ENCODE assay signal across 8 mouse cellular contexts in genomic region chr8:83740586-83740975, GRCm38 (mm10). TPM values are rescaled to one million over a fixed set of nuclear protein-coding genes. Genes with fewer than 3 reads are reported as not detected.
DNase-seq lines count a peak whose midpoint lies in the region; ATAC-seq and TF ChIP-seq lines count a peak whose summit lies in the region.

No protein-coding gene starts in this region.

- DNase-seq in layer of hippocampus, adult 2 months (ENCODE audit: low spot score in 2 of 2), result no peak
- DNase-seq in layer of hippocampus, postnatal 25 days (ENCODE audit: extremely low spot score in 1 of 2, low spot score in 1 of 2), result no peak
- no peak for DNase-seq in intestine, embryonic 14.5 days (ENCODE audit: low spot score)
- DNase-seq in midbrain, postnatal 0 days (ENCODE audit: low spot score), result no peak
- no peak for DNase-seq in right cerebral cortex, adult 18-20 months
- DNase-seq in ovary, postnatal 36 days (ENCODE audit: low spot score), result no peak

- peak overlapping the region; percentile 56 for H3K4me2 ChIP-seq in intestine, embryonic 14.5 days (ENCODE audit: low read length)
- H3K4me2 ChIP-seq in midbrain, postnatal 0 days (ENCODE audit: low read depth, low read length, poor library complexity, severe bottlenecking), result peak overlapping the region; percentile 93

- WGBS in intestine, embryonic 14.5 days, result 18% methylated on average over 3 of the region's 3 CpGs
- 17% methylated on average over 3 of the region's 3 CpGs for WGBS in midbrain, postnatal 0 days

- no peaks in the 10 kb centered on the region for H3K27me3 ChIP-seq in intestine, embryonic 14.5 days (replicated peaks; ENCODE audit: control insufficient read depth, insufficient read depth, low read length)
- peaks cover 20% of the 10 kb centered on the region for H3K27me3 ChIP-seq in midbrain, postnatal 0 days (ENCODE audit: insufficient read depth, low read length)

- H3K9me3 ChIP-seq in intestine, embryonic 14.5 days (ENCODE audit: control insufficient read depth, low read length), result no peaks in the 10 kb centered on the region
- H3K9me3 ChIP-seq in midbrain, postnatal 0 days (ENCODE audit: low read length), result no peaks in the 10 kb centered on the region

- no peaks in the 10 kb centered on the region for H3K4me1 ChIP-seq in cortical plate, adult 2 months (ENCODE audit: control insufficient read depth, insufficient read depth, low read length)
- H3K4me1 ChIP-seq in intestine, embryonic 14.5 days (replicated peaks; ENCODE audit: control insufficient read depth, insufficient read depth, low read length), result peaks cover 34% of the 10 kb centered on the region
- no peaks in the 10 kb centered on the region for H3K4me1 ChIP-seq in midbrain, postnatal 0 days (ENCODE audit: insufficient read depth, low read length)

- ATAC-seq in intestine, embryonic 14.5 days (replicated peaks; ENCODE audit: low FRiP score, low TSS enrichment, low read depth), result no peak
- no peak for ATAC-seq in midbrain, postnatal 0 days (ENCODE audit: low FRiP score)
- ATAC-seq in cerebellum, adult (ENCODE audit: insufficient number of reproducible peaks, low FRiP score, low TSS enrichment), result no peak

- peak overlapping the region; percentile 60 for H3K4me3 ChIP-seq in layer of hippocampus, adult 2 months
- H3K4me3 ChIP-seq in cortical plate, adult 2 months (ENCODE audit: insufficient read depth, low read length), result peak overlapping the region; percentile 31; the same call in 1 of the 2 replicates
- H3K4me3 ChIP-seq in intestine, embryonic 14.5 days (ENCODE audit: low read depth, low read length), result peak overlapping the region; percentile 38
- H3K4me3 ChIP-seq in midbrain, postnatal 0 days (ENCODE audit: low read depth, low read length), result peak overlapping the region; percentile 43

- no peaks in the 10 kb centered on the region for H3K36me3 ChIP-seq in intestine, embryonic 14.5 days (ENCODE audit: control insufficient read depth, insufficient read depth, low read length)
- H3K36me3 ChIP-seq in midbrain, postnatal 0 days (ENCODE audit: insufficient read depth, low read length), result no peaks in the 10 kb centered on the region

- TF ChIP-seq POLR2A in cortical plate, adult 2 months (IDR thresholded peaks at IDR 0.05; ENCODE audit: extremely low read depth, insufficient read depth, low read length), result no peak

- peak overlapping the region; percentile 49 for H3K9ac ChIP-seq in intestine, embryonic 14.5 days (ENCODE audit: low read length)
- 0 out of 2 replicates have a peak overlapping the region, but pooled peaks have one; percentile 42 for H3K9ac ChIP-seq in midbrain, postnatal 0 days (replicated peaks; ENCODE audit: low read length, poor library complexity, severe bottlenecking)

- peak overlapping the region; percentile 77 for H3K27ac ChIP-seq in layer of hippocampus, adult 2 months
- peak overlapping the region; percentile 80; the same call in 1 of the 2 replicates for H3K27ac ChIP-seq in cortical plate, adult 2 months (ENCODE audit: insufficient read depth, low read length)
- peak overlapping the region; percentile 69 for H3K27ac ChIP-seq in intestine, embryonic 14.5 days (ENCODE audit: low read depth)
- no peak overlapping the region; the same call in 1 of the 2 replicates for H3K27ac ChIP-seq in midbrain, postnatal 0 days (ENCODE audit: low read depth, low read length)

- TF ChIP-seq CTCF in layer of hippocampus, adult 2 months (conservative IDR thresholded peaks at IDR 0.05), result no peak
- TF ChIP-seq CTCF in cortical plate, adult 2 months (IDR thresholded peaks at IDR 0.05; ENCODE audit: extremely low read depth, insufficient read depth, low read length), result no peak
- TF ChIP-seq CTCF in midbrain, postnatal 0 days (IDR thresholded peaks at IDR 0.05), result no peak

RNA-seq across cellular contexts. Expression of gene Adgre5, which starts 0.5 kb away (rescaled TPM):
- total RNA-seq in layer of hippocampus, adult 2 months (2021), result 10 to 100 TPM in 1 of 2 experiments, 1 to 10 TPM in 1; 8.1 to 12.4 TPM
- 10 to 100 TPM in 1 of 2 experiments, 1 to 10 TPM in 1; 7.4 to 11.0 TPM for total RNA-seq in layer of hippocampus, postnatal 25 days (2021)
- 25.9 and 26.9 TPM in 2 replicates for polyA plus RNA-seq in cortical plate, adult 2 months (2012; rRNA removed)
- polyA plus RNA-seq in intestine, embryonic 14.5 days (2014; fragmentation: Nextera tagmentation; extraction: Ambion mirVana), result 40.2 and 41.4 TPM in 2 replicates
- total RNA-seq in midbrain, postnatal 0 days (2014; rRNA removed), result 10.4 and 24.3 TPM in 2 replicates
- 7.7 and 8.3 TPM in 2 replicates for polyA plus RNA-seq in midbrain, postnatal 0 days (2015; fragmentation: Nextera tagmentation; extraction: Ambion mirVana)

RNA-seq across cellular contexts. Expression of gene Ddx39, which starts 25.6 kb away (rescaled TPM):
- 10 to 100 TPM; 17.9 to 20.4 TPM for total RNA-seq in layer of hippocampus, adult 2 months (2021)
- total RNA-seq in layer of hippocampus, postnatal 25 days (2021), result 10 to 100 TPM; 14.4 to 17.2 TPM
- 26.5 and 29.0 TPM in 2 replicates for polyA plus RNA-seq in cortical plate, adult 2 months (2012; rRNA removed)
- 220 and 222 TPM in 2 replicates for polyA plus RNA-seq in intestine, embryonic 14.5 days (2014; fragmentation: Nextera tagmentation; extraction: Ambion mirVana)
- total RNA-seq in midbrain, postnatal 0 days (2014; rRNA removed), result 38.1 and 47.3 TPM in 2 replicates
- polyA plus RNA-seq in midbrain, postnatal 0 days (2015; fragmentation: Nextera tagmentation; extraction: Ambion mirVana), result 68.2 and 76.6 TPM in 2 replicates

RNA-seq across cellular contexts. Expression of gene Pkn1, which starts 41.6 kb away (rescaled TPM):
- 10 to 100 TPM; 47.9 to 56.8 TPM for total RNA-seq in layer of hippocampus, adult 2 months (2021)
- 10 to 100 TPM; 42.2 to 57.6 TPM for total RNA-seq in layer of hippocampus, postnatal 25 days (2021)
- polyA plus RNA-seq in cortical plate, adult 2 months (2012; rRNA removed), result 60.8 and 70.2 TPM in 2 replicates
- 28.5 and 31.5 TPM in 2 replicates for polyA plus RNA-seq in intestine, embryonic 14.5 days (2014; fragmentation: Nextera tagmentation; extraction: Ambion mirVana)
- 63.9 and 71.2 TPM in 2 replicates for total RNA-seq in midbrain, postnatal 0 days (2014; rRNA removed)
- 21.3 and 21.7 TPM in 2 replicates for polyA plus RNA-seq in midbrain, postnatal 0 days (2015; fragmentation: Nextera tagmentation; extraction: Ambion mirVana)
